Mouse (Mus musculus): ENCODE measurements around the gene Dennd1a. TPM values are rescaled to one million over a fixed set of nuclear protein-coding genes. Genes with fewer than 3 reads are reported as not detected.

Dennd1a gene
- polyA plus RNA-seq, 1 experiment from 2014 or later, result 18.8 TPM

DNA sequence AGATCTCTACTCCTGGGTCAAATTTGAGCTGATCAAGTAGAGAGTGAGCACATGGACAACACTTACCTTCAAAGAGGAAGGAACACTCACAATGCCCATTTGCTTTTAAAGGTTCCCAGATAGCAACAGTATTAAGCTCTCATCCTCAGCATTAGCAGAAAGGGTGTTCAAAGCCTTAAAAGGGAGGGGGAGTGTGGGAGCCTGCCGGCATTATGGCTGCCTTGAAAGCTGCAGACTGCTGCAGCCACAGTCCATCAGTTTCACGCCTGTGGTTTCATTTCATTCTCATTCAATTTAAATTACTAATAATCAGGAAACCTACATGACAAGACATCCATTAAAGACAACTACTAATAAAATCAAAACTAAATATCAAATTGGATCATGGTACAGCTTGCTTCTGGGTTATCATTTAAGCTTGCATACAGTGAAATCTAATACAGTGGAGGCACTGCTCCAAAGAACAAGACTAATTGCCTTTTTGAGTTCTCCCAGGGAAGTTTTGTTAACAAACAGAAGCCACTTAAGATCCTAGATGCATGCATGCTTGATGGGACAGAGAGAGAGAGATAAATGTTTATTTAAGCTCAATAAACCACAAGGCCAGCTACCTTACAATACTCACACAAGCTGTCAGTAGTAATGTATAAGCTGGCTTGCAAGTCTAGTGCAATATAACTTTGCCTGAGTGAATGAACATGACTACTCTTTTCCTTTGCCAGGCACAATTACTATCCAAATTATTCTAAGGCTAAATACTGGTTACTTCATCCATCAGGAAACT, 192.6 kb downstream of the Dennd1a start:
- Histone ChIP-seq H3K4me2 (replicated peaks) (no peak overlapping the region), H3K4me3 (no peak overlapping the region), H3K36me3 (no peaks in the 10 kb centered on the region), H3K27me3 (replicated peaks) (no peaks in the 10 kb centered on the region), H3K4me1 (peaks cover 10% of the 10 kb centered on the region), H3K9me3 (no peaks in the 10 kb centered on the region), H3K9ac (no peak overlapping the region), H3K27ac (no peak overlapping the region)
- WGBS, result 28% methylated on average over 2 of the region's 2 CpGs
- ATAC-seq (ENCODE audit: low FRiP score, low read depth), result no peak

- ATAC-seq (ENCODE audit: low FRiP score, low read depth), result no peak
- Histone ChIP-seq H3K4me2 (replicated peaks) (no peak overlapping the region), H3K4me1 (peaks cover 4% of the 10 kb centered on the region), H3K4me3 (no peak overlapping the region), H3K27me3 (replicated peaks) (no peaks in the 10 kb centered on the region), H3K36me3 (no peaks in the 10 kb centered on the region), H3K9ac (no peak overlapping the region), H3K9me3 (no peaks in the 10 kb centered on the region), H3K27ac (no peak overlapping the region)
Observed at GRCm38 (mm10) chr2:38093968-38094367, 193.2 kb downstream of the Dennd1a start.

DNA sequence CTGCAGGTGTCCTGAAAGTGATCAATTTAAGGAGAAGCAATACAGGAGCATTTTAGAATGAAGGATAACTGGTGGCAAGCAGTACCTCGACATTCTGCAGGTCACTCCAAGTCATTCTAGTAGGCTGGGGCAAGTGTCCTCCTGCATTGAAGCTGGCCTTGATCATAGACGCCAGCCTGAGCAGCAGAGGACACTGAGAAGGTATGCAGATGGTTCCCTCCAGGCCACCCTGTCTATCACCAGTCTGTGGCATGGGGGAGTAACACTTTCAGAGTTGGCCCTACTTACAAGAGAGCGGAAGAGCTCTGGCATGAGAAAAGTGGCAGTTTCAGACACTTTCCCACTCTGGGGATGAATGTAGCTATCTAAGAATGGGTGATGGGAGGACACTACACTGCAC, 193.9 kb downstream of the Dennd1a start:
- no peak overlapping the region for H3K4me2 ChIP-seq (replicated peaks)
- no peaks in the 10 kb centered on the region for H3K27me3 ChIP-seq (replicated peaks)
- no peak overlapping the region for H3K4me3 ChIP-seq
- H3K9me3 ChIP-seq, result no peaks in the 10 kb centered on the region
- no peak overlapping the region for H3K9ac ChIP-seq
- WGBS, result 82% methylated on average over 3 of the region's 3 CpGs
- no peak for ATAC-seq (ENCODE audit: low FRiP score, low read depth)
- H3K4me1 ChIP-seq, result 0 out of 2 replicates have a peak, but pooled peaks cover 3% of the 10 kb centered on the region
- no peaks in the 10 kb centered on the region for H3K36me3 ChIP-seq
- no peak overlapping the region for H3K27ac ChIP-seq

DNA sequence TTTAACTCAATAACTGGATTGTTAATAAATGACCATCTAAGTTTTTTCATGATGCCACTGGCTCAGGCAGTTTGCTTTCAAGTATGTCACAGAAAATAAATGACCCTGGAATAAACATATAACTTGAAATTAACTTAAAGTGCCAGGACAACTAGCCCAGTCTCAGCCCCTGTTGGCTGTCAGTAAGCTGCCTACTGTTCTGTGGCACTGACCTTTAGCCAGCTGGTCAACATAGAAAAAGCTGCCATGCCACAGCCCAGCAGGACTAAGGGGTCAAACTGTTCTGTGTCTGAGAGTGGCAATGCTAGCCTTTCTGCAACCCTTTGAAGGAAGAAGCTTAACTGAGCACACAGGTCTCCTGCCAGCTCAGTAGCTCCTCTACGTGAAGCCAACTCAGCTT, 198.8 kb downstream of the Dennd1a start:
- ATAC-seq (ENCODE audit: low FRiP score, low read depth), result no peak
- Histone ChIP-seq H3K9me3 (no peaks in the 10 kb centered on the region), H3K4me3 (no peak overlapping the region), H3K27ac (no peak overlapping the region), H3K27me3 (replicated peaks) (no peaks in the 10 kb centered on the region), H3K9ac (no peak overlapping the region), H3K4me1 (no peaks in the 10 kb centered on the region), H3K36me3 (no peaks in the 10 kb centered on the region), H3K4me2 (replicated peaks) (no peak overlapping the region)
- WGBS, result 71% methylated on average over 1 of the region's 1 CpGs

- no peak overlapping the region for H3K9ac ChIP-seq
- no peak for ATAC-seq (ENCODE audit: low FRiP score, low read depth)
- H3K4me3 ChIP-seq, result no peak overlapping the region
- no peaks in the 10 kb centered on the region for H3K27me3 ChIP-seq (replicated peaks)
- no peaks in the 10 kb centered on the region for H3K9me3 ChIP-seq
- H3K27ac ChIP-seq, result no peak overlapping the region
- 97% methylated on average over 2 of the region's 2 CpGs for WGBS
- H3K4me1 ChIP-seq, result no peaks in the 10 kb centered on the region
- H3K4me2 ChIP-seq (replicated peaks), result no peak overlapping the region
- H3K36me3 ChIP-seq, result no peaks in the 10 kb centered on the region
Observed at GRCm38 (mm10) chr2:38085058-38085457, 202.1 kb downstream of the Dennd1a start.

DNA sequence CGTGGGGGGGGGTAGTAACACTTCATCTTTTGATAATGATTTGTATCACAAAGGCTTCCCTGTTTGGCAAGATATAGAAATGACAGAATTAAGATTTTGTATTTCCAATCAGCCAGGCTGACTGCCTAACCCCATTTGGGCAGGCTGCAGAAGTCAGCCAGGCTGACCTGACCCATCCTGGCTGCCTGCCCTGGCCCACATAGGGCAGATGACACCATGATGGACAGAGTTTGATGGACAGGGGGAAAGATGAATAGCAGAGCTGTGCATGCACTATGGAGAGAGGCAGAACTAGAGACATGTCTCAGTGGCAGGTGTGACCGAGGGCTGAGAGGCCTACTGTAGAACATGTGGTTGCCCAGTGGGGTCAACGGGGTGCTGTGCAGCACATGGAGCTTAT, 203.9 kb downstream of the Dennd1a start:
- Histone ChIP-seq H3K9ac (no peak overlapping the region), H3K9me3 (no peaks in the 10 kb centered on the region), H3K4me1 (no peaks in the 10 kb centered on the region), H3K4me3 (no peak overlapping the region), H3K27ac (no peak overlapping the region), H3K36me3 (no peaks in the 10 kb centered on the region), H3K4me2 (replicated peaks) (no peak overlapping the region), H3K27me3 (replicated peaks) (no peaks in the 10 kb centered on the region)
- 88% methylated on average over 3 of the region's 3 CpGs for WGBS
- ATAC-seq (ENCODE audit: low FRiP score, low read depth), result no peak

DNA sequence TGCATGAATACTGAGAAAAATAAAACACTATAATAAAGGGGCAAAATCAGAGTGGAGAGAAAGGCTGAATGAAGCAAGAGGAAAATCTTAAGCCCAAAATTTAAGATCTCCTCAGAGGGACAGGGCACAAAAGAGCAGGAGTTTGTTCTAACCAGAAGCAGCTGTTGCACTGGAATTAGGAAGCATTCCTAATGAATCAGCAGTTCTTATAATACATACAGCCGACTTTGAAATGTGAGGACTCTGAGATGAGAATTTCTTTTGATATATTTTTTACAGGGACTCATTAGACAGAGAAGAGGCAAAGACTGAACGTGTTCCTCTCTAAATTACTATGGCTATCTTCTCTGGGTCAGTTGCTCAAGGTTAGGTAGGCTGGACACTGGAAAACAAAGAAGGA, 212.7 kb downstream of the Dennd1a start:
- Histone ChIP-seq H3K9ac (no peak overlapping the region), H3K9me3 (no peaks in the 10 kb centered on the region), H3K4me2 (replicated peaks) (no peak overlapping the region), H3K4me3 (no peak overlapping the region), H3K27me3 (replicated peaks) (no peaks in the 10 kb centered on the region), H3K4me1 (no peaks in the 10 kb centered on the region), H3K27ac (no peak overlapping the region), H3K36me3 (no peaks in the 10 kb centered on the region)
- 72% methylated on average over 2 of the region's 2 CpGs for WGBS
- ATAC-seq (ENCODE audit: low FRiP score, low read depth), result no peak

DNA sequence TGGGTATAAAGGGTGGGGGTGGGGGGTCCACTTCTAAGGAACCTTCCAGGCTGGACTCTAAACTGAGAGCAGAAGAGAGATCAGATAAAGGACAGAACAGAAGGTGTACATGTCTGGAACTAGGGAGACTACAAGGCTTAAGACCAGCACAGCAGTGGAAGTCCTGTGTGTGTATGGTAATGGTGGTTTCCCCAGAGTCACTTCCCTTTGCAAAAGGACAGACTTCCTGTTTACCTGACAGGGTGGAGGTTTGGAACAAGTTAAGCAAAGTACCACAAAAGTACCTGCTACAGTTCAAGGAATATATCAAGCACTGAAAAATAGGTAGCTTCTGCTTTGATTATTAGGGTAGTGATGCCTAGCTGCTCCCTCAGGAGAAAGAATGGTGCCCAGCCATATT, 215.1 kb downstream of the Dennd1a start:
- Histone ChIP-seq H3K9ac (no peak overlapping the region), H3K9me3 (no peaks in the 10 kb centered on the region), H3K27me3 (replicated peaks) (no peaks in the 10 kb centered on the region), H3K36me3 (no peaks in the 10 kb centered on the region), H3K27ac (no peak overlapping the region), H3K4me2 (replicated peaks) (no peak overlapping the region), H3K4me1 (no peaks in the 10 kb centered on the region; the same call in 1 of the 2 replicates), H3K4me3 (no peak overlapping the region)
- ATAC-seq (ENCODE audit: low FRiP score, low read depth), result no peak

DNA sequence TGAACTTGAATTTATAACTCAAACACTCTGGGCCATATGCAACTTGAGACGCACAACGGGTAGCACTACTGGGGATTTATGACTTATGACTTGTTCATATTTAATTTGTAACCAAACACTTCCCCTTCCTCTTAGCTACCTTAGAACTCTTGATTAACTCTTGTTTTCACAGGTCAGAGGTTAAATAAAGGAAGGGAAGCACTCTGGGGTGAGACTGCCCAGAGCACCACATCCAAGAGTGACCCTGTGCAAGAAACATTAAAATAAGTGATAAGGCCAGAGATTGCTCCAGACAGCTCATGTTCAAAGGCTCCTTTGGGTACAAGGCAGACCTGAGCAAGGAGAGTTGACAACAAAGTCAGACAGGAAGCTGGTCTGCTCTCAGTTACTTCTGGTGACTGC, 219.0 kb downstream of the Dennd1a start:
- Histone ChIP-seq H3K4me1 (no peaks in the 10 kb centered on the region; the same call in 1 of the 2 replicates), H3K36me3 (no peaks in the 10 kb centered on the region), H3K4me2 (replicated peaks) (no peak overlapping the region), H3K9me3 (no peaks in the 10 kb centered on the region), H3K4me3 (no peak overlapping the region), H3K9ac (no peak overlapping the region), H3K27ac (no peak overlapping the region), H3K27me3 (replicated peaks) (no peaks in the 10 kb centered on the region)
- no peak for ATAC-seq (ENCODE audit: low FRiP score, low read depth)
- WGBS, result 61% methylated on average over 2 of the region's 2 CpGs

- H3K27me3 ChIP-seq (replicated peaks), result no peaks in the 10 kb centered on the region
- H3K4me2 ChIP-seq (replicated peaks), result no peak overlapping the region
- no peak for ATAC-seq (ENCODE audit: low FRiP score, low read depth)
- no peaks in the 10 kb centered on the region for H3K9me3 ChIP-seq
- no peak overlapping the region for H3K9ac ChIP-seq
- WGBS, result 67% methylated on average over 1 of the region's 1 CpGs
- H3K4me1 ChIP-seq, result no peaks in the 10 kb centered on the region; the same call in 1 of the 2 replicates
- no peak overlapping the region for H3K4me3 ChIP-seq
- no peaks in the 10 kb centered on the region for H3K36me3 ChIP-seq
- no peak overlapping the region for H3K27ac ChIP-seq
Observed at GRCm38 (mm10) chr2:38065914-38066313, 221.3 kb downstream of the Dennd1a start.

DNA sequence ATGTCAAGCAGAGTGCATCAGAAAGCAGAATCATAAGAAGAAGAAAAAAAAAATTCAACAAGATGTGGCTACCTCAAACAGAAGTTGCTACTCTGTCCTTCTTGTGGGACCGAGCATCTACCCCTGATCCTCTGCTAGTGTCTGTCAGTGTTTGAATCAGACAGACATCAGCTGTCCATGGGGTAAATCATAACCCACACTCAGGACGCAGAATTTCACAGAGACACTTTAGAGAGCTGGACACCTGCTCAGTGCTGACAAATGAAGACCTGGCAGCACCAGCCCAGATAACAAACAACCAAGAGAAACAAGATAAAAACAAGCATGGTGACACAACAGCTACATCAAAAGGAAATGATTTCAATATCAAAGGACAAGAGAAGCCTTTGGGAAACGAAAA, 222.9 kb downstream of the Dennd1a start:
- no peaks in the 10 kb centered on the region for H3K9me3 ChIP-seq
- 72% methylated on average over 3 of the region's 3 CpGs for WGBS
- H3K4me1 ChIP-seq, result no peaks in the 10 kb centered on the region; the same call in 1 of the 2 replicates
- no peak overlapping the region for H3K27ac ChIP-seq
- H3K4me2 ChIP-seq (replicated peaks), result no peak overlapping the region
- no peaks in the 10 kb centered on the region for H3K36me3 ChIP-seq
- ATAC-seq (ENCODE audit: low FRiP score, low read depth), result no peak
- no peak overlapping the region for H3K4me3 ChIP-seq
- no peaks in the 10 kb centered on the region for H3K27me3 ChIP-seq (replicated peaks)
- no peak overlapping the region for H3K9ac ChIP-seq

- no peak for ATAC-seq (ENCODE audit: low FRiP score, low read depth)
- 79% methylated on average over 1 of the region's 1 CpGs for WGBS
- no peak overlapping the region for H3K9ac ChIP-seq
- H3K27me3 ChIP-seq (replicated peaks), result no peaks in the 10 kb centered on the region
- no peaks in the 10 kb centered on the region for H3K9me3 ChIP-seq
- no peak overlapping the region for H3K27ac ChIP-seq
- no peaks in the 10 kb centered on the region for H3K36me3 ChIP-seq
- H3K4me1 ChIP-seq, result no peaks in the 10 kb centered on the region
- no peak overlapping the region for H3K4me2 ChIP-seq (replicated peaks)
- no peak overlapping the region for H3K4me3 ChIP-seq
Observed at GRCm38 (mm10) chr2:38062156-38062555, 225.0 kb downstream of the Dennd1a start.

DNA sequence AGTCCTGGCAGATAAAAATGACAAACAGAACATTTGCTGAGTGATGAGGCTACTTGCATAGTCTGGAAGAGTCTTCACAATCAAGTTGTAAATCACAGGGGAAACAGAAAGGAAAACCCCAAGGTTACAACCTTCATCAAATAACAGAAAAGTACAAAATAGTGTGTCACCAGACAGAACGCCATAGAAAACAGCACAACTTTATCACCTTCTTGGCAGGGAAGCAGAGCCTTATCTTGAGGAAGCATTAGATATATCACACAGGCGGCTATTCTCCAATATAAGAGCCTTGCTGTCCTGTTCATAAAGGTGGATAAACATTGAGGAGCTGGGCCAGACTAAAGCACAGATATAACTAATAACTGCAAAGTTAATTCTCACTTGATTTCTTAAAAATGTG, 225.7 kb downstream of the Dennd1a start:
- WGBS, result 72% methylated on average over 2 of the region's 2 CpGs
- no peak overlapping the region for H3K4me3 ChIP-seq
- H3K4me2 ChIP-seq (replicated peaks), result no peak overlapping the region
- no peak overlapping the region for H3K9ac ChIP-seq
- no peak overlapping the region for H3K27ac ChIP-seq
- H3K36me3 ChIP-seq, result no peaks in the 10 kb centered on the region
- H3K27me3 ChIP-seq (replicated peaks), result no peaks in the 10 kb centered on the region
- ATAC-seq (ENCODE audit: low FRiP score, low read depth), result no peak
- no peaks in the 10 kb centered on the region for H3K9me3 ChIP-seq
- H3K4me1 ChIP-seq, result no peaks in the 10 kb centered on the region

Data from neural tube, embryonic 12.5 days (tissue).